29 mouse cellular contexts compared by ENCODE assay signal in the genomic region with DNA sequence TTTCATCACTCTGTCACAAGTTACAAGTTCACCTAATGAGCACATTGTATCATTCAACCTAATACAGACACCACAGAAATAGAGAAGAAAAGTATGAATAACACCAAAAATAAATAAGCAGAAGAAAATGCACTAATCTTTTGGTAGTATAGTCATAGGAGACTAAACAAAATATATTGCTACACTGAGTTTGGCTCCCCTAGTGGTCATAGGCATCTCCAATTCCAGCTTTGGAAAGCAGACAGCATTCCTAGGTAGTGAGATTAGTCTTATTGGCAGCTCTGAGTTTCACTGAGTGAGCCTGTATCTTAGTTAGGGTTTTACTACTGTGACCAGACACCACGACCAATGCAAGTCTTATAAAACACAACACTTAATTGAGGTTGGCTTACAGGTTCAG. TPM values are rescaled to one million over a fixed set of nuclear protein-coding genes. Genes with fewer than 3 reads are reported as not detected.
A peak's percentile ranks its signal among the peaks of the same experiment; 100 is the strongest.
DNase-seq lines count a peak whose midpoint lies in the region; ATAC-seq and TF ChIP-seq lines count a peak whose summit lies in the region.
"Had no signal": no experiment of that assay in that cellular context is flagged by ENCODE, and none has a peak within 500 bp of the region (broad histone marks: within the 10 kb centered on the region; RNA-seq: fewer than 3 reads in every experiment).

No protein-coding gene starts in this region.

- peak; percentile 42 for TF ChIP-seq CTCF in intestine, postnatal 0 days (IDR thresholded peaks at IDR 0.05; ENCODE audit: low read depth)
- TF ChIP-seq CTCF in lung, postnatal 0 days (IDR thresholded peaks at IDR 0.05): peak; percentile 44

- no peak overlapping the region for H3K27ac ChIP-seq in forebrain, embryonic 14.5 days (ENCODE audit: low read depth, low read length)
- no peak overlapping the region for H3K27ac ChIP-seq in forebrain, embryonic 16.5 days (ENCODE audit: low read length)
- H3K27ac ChIP-seq in intestine, postnatal 0 days (ENCODE audit: low read depth, low read length): no peak overlapping the region
- H3K27ac ChIP-seq in intestine, embryonic 15.5 days: no peak overlapping the region
- H3K27ac ChIP-seq in lung, postnatal 0 days (ENCODE audit: low read length): no peak overlapping the region
- H3K27ac ChIP-seq: embryonic facial prominence, embryonic 12.5 days; hindbrain, embryonic 15.5 days; kidney, embryonic 15.5 days; limb, embryonic 10.5 days; macrophage had no signal

- no peak for ATAC-seq in forebrain, embryonic 14.5 days
- ATAC-seq in forebrain, embryonic 16.5 days: no peak
- no peak for ATAC-seq in intestine, postnatal 0 days
- no peak for ATAC-seq in intestine, embryonic 15.5 days
- no peak for ATAC-seq in lung, postnatal 0 days
- ATAC-seq: intestine, embryonic 16.5 days; midbrain, embryonic 16.5 days had no signal

- no peaks in the 10 kb centered on the region for H3K27me3 ChIP-seq in forebrain, embryonic 14.5 days (replicated peaks; ENCODE audit: control insufficient read depth, insufficient read depth, low read length)
- no peaks in the 10 kb centered on the region for H3K27me3 ChIP-seq in forebrain, embryonic 16.5 days (replicated peaks; ENCODE audit: control insufficient read depth, insufficient read depth, low read length)
- H3K27me3 ChIP-seq in intestine, postnatal 0 days (replicated peaks; ENCODE audit: control insufficient read depth, insufficient read depth, low read length): no peaks in the 10 kb centered on the region
- H3K27me3 ChIP-seq in intestine, embryonic 15.5 days (replicated peaks): no peaks in the 10 kb centered on the region
- no peaks in the 10 kb centered on the region for H3K27me3 ChIP-seq in lung, postnatal 0 days (replicated peaks; ENCODE audit: insufficient read depth, low read length)
- H3K27me3 ChIP-seq: embryonic facial prominence, embryonic 12.5 days; hindbrain, embryonic 15.5 days; kidney, embryonic 15.5 days had no signal

- no peak overlapping the region for H3K4me2 ChIP-seq in forebrain, embryonic 14.5 days (ENCODE audit: low read length)
- no peak overlapping the region for H3K4me2 ChIP-seq in forebrain, embryonic 16.5 days (ENCODE audit: low read length)
- H3K4me2 ChIP-seq in intestine, postnatal 0 days (replicated peaks; ENCODE audit: low read depth): no peak overlapping the region
- H3K4me2 ChIP-seq in intestine, embryonic 15.5 days (replicated peaks): no peak overlapping the region
- H3K4me2 ChIP-seq in lung, postnatal 0 days (replicated peaks; ENCODE audit: low read depth, low read length): no peak overlapping the region
- H3K4me2 ChIP-seq: embryonic facial prominence, embryonic 12.5 days; hindbrain, embryonic 15.5 days; kidney, embryonic 15.5 days had no signal

- peak; percentile 3 for DNase-seq in forebrain, embryonic 14.5 days (ENCODE audit: low spot score)
- DNase-seq in lung, postnatal 0 days (ENCODE audit: low spot score): no peak
- no peak for DNase-seq in lung, postnatal 25 days (ENCODE audit: low spot score)
- DNase-seq in frontal cortex, adult 2 months (ENCODE audit: extremely low spot score in 1 of 2, low spot score in 1 of 2): no peak
- DNase-seq: adrenal gland, adult 2 months; cerebellum, adult 18-20 months; cerebellum, postnatal 25 days; gastrocnemius, postnatal 14 days; heart, adult 18-20 months; heart, postnatal 4 days; kidney, postnatal 4 days; layer of hippocampus, adult 9-11 months; thymus, postnatal 25 days had no signal

- no peaks in the 10 kb centered on the region for H3K9me3 ChIP-seq in forebrain, embryonic 14.5 days (replicated peaks; ENCODE audit: control insufficient read depth, low read length)
- no peaks in the 10 kb centered on the region for H3K9me3 ChIP-seq in forebrain, embryonic 16.5 days (ENCODE audit: control insufficient read depth, low read length)
- no peaks in the 10 kb centered on the region for H3K9me3 ChIP-seq in intestine, postnatal 0 days (ENCODE audit: control insufficient read depth)
- H3K9me3 ChIP-seq in intestine, embryonic 15.5 days: no peaks in the 10 kb centered on the region
- no peaks in the 10 kb centered on the region for H3K9me3 ChIP-seq in lung, postnatal 0 days (ENCODE audit: low read length)
- H3K9me3 ChIP-seq: embryonic facial prominence, embryonic 12.5 days; hindbrain, embryonic 15.5 days; kidney, embryonic 15.5 days; limb, embryonic 10.5 days had no signal

- H3K36me3 ChIP-seq in forebrain, embryonic 14.5 days (ENCODE audit: control insufficient read depth, insufficient read depth, low read length): no peaks in the 10 kb centered on the region
- no peaks in the 10 kb centered on the region for H3K36me3 ChIP-seq in forebrain, embryonic 16.5 days (ENCODE audit: control insufficient read depth, insufficient read depth)
- H3K36me3 ChIP-seq in intestine, postnatal 0 days (ENCODE audit: control insufficient read depth, insufficient read depth): no peaks in the 10 kb centered on the region
- no peaks in the 10 kb centered on the region for H3K36me3 ChIP-seq in intestine, embryonic 15.5 days
- H3K36me3 ChIP-seq in lung, postnatal 0 days (ENCODE audit: insufficient read depth, low read length): no peaks in the 10 kb centered on the region
- H3K36me3 ChIP-seq: embryonic facial prominence, embryonic 12.5 days; hindbrain, embryonic 15.5 days; kidney, embryonic 15.5 days; limb, embryonic 10.5 days had no signal

- H3K4me3 ChIP-seq in forebrain, embryonic 14.5 days (ENCODE audit: low read depth, low read length): no peak overlapping the region
- no peak overlapping the region for H3K4me3 ChIP-seq in forebrain, embryonic 16.5 days (replicated peaks; ENCODE audit: low read length)
- no peak overlapping the region for H3K4me3 ChIP-seq in intestine, postnatal 0 days (ENCODE audit: low read depth, low read length)
- H3K4me3 ChIP-seq in intestine, embryonic 15.5 days (replicated peaks): no peak overlapping the region
- H3K4me3 ChIP-seq in lung, postnatal 0 days (ENCODE audit: low read depth, low read length): no peak overlapping the region
- H3K4me3 ChIP-seq: embryonic facial prominence, embryonic 12.5 days; hindbrain, embryonic 15.5 days; kidney, embryonic 15.5 days; limb, embryonic 10.5 days had no signal

- H3K9ac ChIP-seq in forebrain, embryonic 14.5 days (ENCODE audit: low read length): no peak overlapping the region
- no peak overlapping the region for H3K9ac ChIP-seq in forebrain, embryonic 16.5 days (replicated peaks; ENCODE audit: low read depth, low read length)
- no peak overlapping the region for H3K9ac ChIP-seq in intestine, postnatal 0 days (ENCODE audit: low read depth, low read length)
- H3K9ac ChIP-seq in intestine, embryonic 15.5 days: no peak overlapping the region
- H3K9ac ChIP-seq in lung, postnatal 0 days (replicated peaks; ENCODE audit: low read depth): no peak overlapping the region
- H3K9ac ChIP-seq: embryonic facial prominence, embryonic 12.5 days; hindbrain, embryonic 15.5 days; kidney, embryonic 15.5 days had no signal

- no peaks in the 10 kb centered on the region for H3K4me1 ChIP-seq in forebrain, embryonic 14.5 days (ENCODE audit: control insufficient read depth, insufficient read depth, low read length)
- no peaks in the 10 kb centered on the region for H3K4me1 ChIP-seq in forebrain, embryonic 16.5 days (replicated peaks; ENCODE audit: control insufficient read depth, insufficient read depth, low read length)
- H3K4me1 ChIP-seq in intestine, postnatal 0 days (replicated peaks; ENCODE audit: control insufficient read depth, insufficient read depth, low read length): no peaks in the 10 kb centered on the region
- no peaks in the 10 kb centered on the region for H3K4me1 ChIP-seq in intestine, embryonic 15.5 days (replicated peaks)
- H3K4me1 ChIP-seq in lung, postnatal 0 days (ENCODE audit: insufficient read depth, low read depth, low read length): no peaks in the 10 kb centered on the region
- H3K4me1 ChIP-seq: embryonic facial prominence, embryonic 12.5 days; hindbrain, embryonic 15.5 days; kidney, embryonic 15.5 days; limb, embryonic 10.5 days had no signal

- TF ChIP-seq EP300 in lung, postnatal 0 days (IDR thresholded peaks at IDR 0.05): no peak

- WGBS in forebrain, embryonic 14.5 days: 64% methylated on average over 1 of the region's 1 CpGs
- 74% methylated on average over 1 of the region's 1 CpGs for WGBS in forebrain, embryonic 16.5 days
- WGBS in intestine, postnatal 0 days: 59% methylated on average over 1 of the region's 1 CpGs
- 57% methylated on average over 1 of the region's 1 CpGs for WGBS in intestine, embryonic 15.5 days
- WGBS in lung, postnatal 0 days: 62% methylated on average over 1 of the region's 1 CpGs

RNA-seq across cellular contexts. Expression of a gene that starts 30.5 kb away (rescaled TPM):
- 9.5 and 10.5 TPM in 2 replicates for polyA plus RNA-seq in forebrain, embryonic 14.5 days (2014; fragmentation: Nextera tagmentation; extraction: Ambion mirVana)
- 4.6 and 6.1 TPM in 2 replicates for polyA plus RNA-seq in forebrain, embryonic 16.5 days (2015; fragmentation: Nextera tagmentation; extraction: Ambion mirVana)
- polyA plus RNA-seq in intestine, postnatal 0 days (2015; fragmentation: Nextera tagmentation; extraction: Ambion mirVana): 2.7 and 2.8 TPM in 2 replicates
- 3.6 and 3.8 TPM in 2 replicates for polyA plus RNA-seq in intestine, embryonic 15.5 days (2015; fragmentation: Nextera tagmentation; extraction: Ambion mirVana)
- 1.8 and 2.0 TPM in 2 replicates for polyA plus RNA-seq in lung, postnatal 0 days (2015; fragmentation: Nextera tagmentation; extraction: Ambion mirVana)
- polyA plus RNA-seq in frontal cortex, adult 2 months (2012; rRNA removed): 9.8 and 10.9 TPM in 2 replicates

RNA-seq across cellular contexts. Expression of a gene that starts 38.1 kb away (rescaled TPM):
- not detected in 2 replicates for polyA plus RNA-seq in forebrain, embryonic 14.5 days (2014; fragmentation: Nextera tagmentation; extraction: Ambion mirVana)
- polyA plus RNA-seq in forebrain, embryonic 16.5 days (2015; fragmentation: Nextera tagmentation; extraction: Ambion mirVana): not detected in 2 replicates
- not detected in 2 replicates for polyA plus RNA-seq in intestine, postnatal 0 days (2015; fragmentation: Nextera tagmentation; extraction: Ambion mirVana)
- not detected in 2 replicates for polyA plus RNA-seq in intestine, embryonic 15.5 days (2015; fragmentation: Nextera tagmentation; extraction: Ambion mirVana)
- polyA plus RNA-seq in lung, postnatal 0 days (2015; fragmentation: Nextera tagmentation; extraction: Ambion mirVana): not detected in 2 replicates
- polyA plus RNA-seq in frontal cortex, adult 2 months (2012; rRNA removed): not detected in 2 replicates
- polyA plus RNA-seq: adrenal gland, adult 2 months; embryonic facial prominence, embryonic 12.5 days; forebrain, embryonic 11.5 days; heart, embryonic 14.5 days; hindbrain, embryonic 15.5 days; intestine, embryonic 16.5 days; kidney, embryonic 15.5 days; limb, embryonic 10.5 days; liver, adult 2 months; liver, embryonic 16.5 days; macrophage; midbrain, embryonic 16.5 days; neural tube, embryonic 14.5 days; spleen, adult 2 months had no signal

RNA-seq across cellular contexts. Expression of a gene that starts 48.4 kb away (rescaled TPM):
- not detected in 2 replicates for polyA plus RNA-seq in forebrain, embryonic 14.5 days (2014; fragmentation: Nextera tagmentation; extraction: Ambion mirVana)
- polyA plus RNA-seq in forebrain, embryonic 16.5 days (2015; fragmentation: Nextera tagmentation; extraction: Ambion mirVana): not detected in 2 replicates
- not detected in 2 replicates for polyA plus RNA-seq in intestine, postnatal 0 days (2015; fragmentation: Nextera tagmentation; extraction: Ambion mirVana)
- polyA plus RNA-seq in intestine, embryonic 15.5 days (2015; fragmentation: Nextera tagmentation; extraction: Ambion mirVana): not detected in 2 replicates
- polyA plus RNA-seq in lung, postnatal 0 days (2015; fragmentation: Nextera tagmentation; extraction: Ambion mirVana): not detected in 2 replicates
- 0.10 TPM in 1 of 2 replicates, not detected in the other for polyA plus RNA-seq in frontal cortex, adult 2 months (2012; rRNA removed)
- polyA plus RNA-seq: adrenal gland, adult 2 months; embryonic facial prominence, embryonic 12.5 days; forebrain, embryonic 11.5 days; heart, embryonic 14.5 days; hindbrain, embryonic 15.5 days; intestine, embryonic 16.5 days; kidney, embryonic 15.5 days; limb, embryonic 10.5 days; liver, adult 2 months; liver, embryonic 16.5 days; macrophage; midbrain, embryonic 16.5 days; neural tube, embryonic 14.5 days; spleen, adult 2 months had no signal
